Mouse (Mus musculus) testis, adult 2 months (tissue): ENCODE measurements at regions not wholly inside any gene's neighbourhood (a gene's known extent, or its start where the extent isn't known, plus 50 kb on each side); places are given as distances from the start of the nearest gene placed in this dataset.

ENCODE experiments used
- CTCF ChIP-seq: fragments of 200-500 bp; IDR thresholded peaks from 2 replicates; pipeline ENCODE4 v1.5.1; 2012; ENCODE audit warnings: low read depth, mild to moderate bottlenecking, inconsistent platforms, low read length, moderate library complexity; ENCODE audit not compliant: control insufficient read depth, insufficient read depth, insufficient replicate concordance
- POLR2A ChIP-seq: fragments of 200-500 bp; IDR thresholded peaks from 2 replicates; pipeline ENCODE4 v1.6.1; 2012; ENCODE audit warnings: low read depth, mild to moderate bottlenecking, inconsistent platforms, low read length, moderate library complexity; ENCODE audit not compliant: control insufficient read depth

DNA sequence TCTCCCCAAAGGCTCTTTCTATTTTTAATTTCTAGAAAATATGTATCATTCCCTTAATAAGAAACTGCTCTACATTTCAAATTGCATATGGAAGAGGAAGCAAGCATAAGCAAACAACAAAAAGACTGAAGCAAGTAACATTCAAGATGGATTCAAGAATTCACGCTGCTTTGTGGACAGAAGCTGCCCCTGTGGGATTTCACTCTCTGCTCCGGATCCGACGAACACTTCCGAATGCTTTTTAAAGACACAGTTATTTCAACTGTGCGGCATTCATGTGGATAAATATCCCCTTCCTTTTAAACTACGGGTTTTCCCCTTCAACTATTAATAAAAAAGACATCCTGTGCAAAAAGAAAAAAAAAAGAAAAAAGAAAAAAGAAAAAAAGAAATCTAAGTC, 234.7 kb upstream of the Hnrnpa3 start:
- TF ChIP-seq POLR2A: no peak
- no peak for TF ChIP-seq CTCF
